Mouse (Mus musculus): Measurements from ENCODE around the gene Ndufa4. TPM values are rescaled to one million over a fixed set of nuclear protein-coding genes. Genes with fewer than 3 reads are reported as not detected.
A peak's percentile ranks its signal among the peaks of the same experiment; 100 is the strongest.
"Not testable (repeated sequence)": the region's sequence is repeated elsewhere in the genome, so short reads cannot be mapped to it uniquely, and the experiment has no call there.

Gene Ndufa4
- polyA plus RNA-seq, 1 experiment from 2014 or later, result 778 TPM

GRCm38 (mm10) chr6:11926082-11926595 is 18.8 kb upstream of the Ndufa4 start:
- WGBS, result under 1% methylated on average over 38 of the region's 40 CpGs
- DNase-seq (ENCODE audit: low spot score) (peak; percentile 43), ATAC-seq (peak; percentile 66)
- Histone ChIP-seq H3K9ac (replicated peaks; ENCODE audit: low read depth) (peak overlapping the region; percentile 91), H3K4me2 (replicated peaks; ENCODE audit: low read depth, low read length) (peak overlapping the region; percentile 69), H3K27me3 (replicated peaks; ENCODE audit: insufficient read depth, low read length) (no peaks in the 10 kb centered on the region), H3K9me3 (ENCODE audit: low read length) (no peaks in the 10 kb centered on the region), H3K4me1 (ENCODE audit: insufficient read depth, low read depth, low read length) (peaks cover 9% of the 10 kb centered on the region), H3K27ac (ENCODE audit: low read length) (peak overlapping the region; percentile 95), H3K4me3 (ENCODE audit: low read depth, low read length) (peak overlapping the region; percentile 78), H3K36me3 (ENCODE audit: insufficient read depth, low read length) (no peaks in the 10 kb centered on the region)
- TF ChIP-seq EP300 (IDR thresholded peaks at IDR 0.05) (no peak), CTCF (IDR thresholded peaks at IDR 0.05) (no peak)

GRCm38 (mm10) chr6:11925496-11926041 is 18.3 kb upstream of the Ndufa4 start:
- ATAC-seq (peak; percentile 96), DNase-seq (ENCODE audit: low spot score) (peak; percentile 96)
- H3K9ac ChIP-seq (replicated peaks; ENCODE audit: low read depth), result peak overlapping the region; percentile 91
- peaks cover 9% of the 10 kb centered on the region for H3K4me1 ChIP-seq (ENCODE audit: insufficient read depth, low read depth, low read length)
- TF ChIP-seq EP300 (IDR thresholded peaks at IDR 0.05) (peak; percentile 62; the same call in 1 of the 2 replicates), CTCF (IDR thresholded peaks at IDR 0.05) (no peak)
- H3K27me3 ChIP-seq (replicated peaks; ENCODE audit: insufficient read depth, low read length), result no peaks in the 10 kb centered on the region
- H3K4me2 ChIP-seq (replicated peaks; ENCODE audit: low read depth, low read length), result peak overlapping the region; percentile 69
- H3K36me3 ChIP-seq (ENCODE audit: insufficient read depth, low read length), result no peaks in the 10 kb centered on the region
- H3K9me3 ChIP-seq (ENCODE audit: low read length), result no peaks in the 10 kb centered on the region
- WGBS, result under 1% methylated on average over 20 of the region's 20 CpGs
- peak overlapping the region; percentile 78 for H3K4me3 ChIP-seq (ENCODE audit: low read depth, low read length)
- H3K27ac ChIP-seq (ENCODE audit: low read length), result peak overlapping the region; percentile 95

DNA sequence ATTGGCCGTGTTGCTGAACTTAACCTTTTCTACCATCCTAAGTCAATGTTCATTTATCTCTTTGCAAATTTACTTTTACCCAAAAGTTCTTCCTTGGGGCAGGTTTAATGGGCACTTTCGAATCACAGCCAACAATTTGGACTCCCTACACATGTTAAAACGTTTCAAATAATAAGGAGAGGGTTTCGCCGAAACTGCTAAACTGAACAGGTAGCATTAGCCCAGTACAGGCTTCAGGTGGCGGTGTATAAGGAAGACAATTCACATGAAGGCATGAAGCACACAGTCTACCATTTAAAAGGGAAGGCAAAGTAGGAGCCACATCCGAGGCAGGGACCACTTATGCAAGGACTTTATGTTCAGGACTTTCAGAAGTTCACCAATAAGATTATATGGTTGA is 873 bp upstream of the Ndufa4 start:
- Histone ChIP-seq H3K4me1 (ENCODE audit: insufficient read depth, low read depth, low read length) (peaks cover 7% of the 10 kb centered on the region), H3K27me3 (replicated peaks; ENCODE audit: insufficient read depth, low read length) (no peaks in the 10 kb centered on the region), H3K27ac (ENCODE audit: low read length) (peak overlapping the region; percentile 92), H3K4me3 (ENCODE audit: low read depth, low read length) (peak overlapping the region; percentile 66), H3K9me3 (ENCODE audit: low read length) (no peaks in the 10 kb centered on the region), H3K9ac (replicated peaks; ENCODE audit: low read depth) (peak overlapping the region; percentile 32; the same call in 1 of the 2 replicates), H3K36me3 (ENCODE audit: insufficient read depth, low read length) (no peaks in the 10 kb centered on the region), H3K4me2 (replicated peaks; ENCODE audit: low read depth, low read length) (peak overlapping the region; percentile 58)
- WGBS, result 23% methylated on average over 7 of the region's 7 CpGs
- DNase-seq (ENCODE audit: low spot score) (peak; percentile 9), ATAC-seq (no peak)
- TF ChIP-seq CTCF (IDR thresholded peaks at IDR 0.05) (no peak), EP300 (IDR thresholded peaks at IDR 0.05) (no peak)

DNA sequence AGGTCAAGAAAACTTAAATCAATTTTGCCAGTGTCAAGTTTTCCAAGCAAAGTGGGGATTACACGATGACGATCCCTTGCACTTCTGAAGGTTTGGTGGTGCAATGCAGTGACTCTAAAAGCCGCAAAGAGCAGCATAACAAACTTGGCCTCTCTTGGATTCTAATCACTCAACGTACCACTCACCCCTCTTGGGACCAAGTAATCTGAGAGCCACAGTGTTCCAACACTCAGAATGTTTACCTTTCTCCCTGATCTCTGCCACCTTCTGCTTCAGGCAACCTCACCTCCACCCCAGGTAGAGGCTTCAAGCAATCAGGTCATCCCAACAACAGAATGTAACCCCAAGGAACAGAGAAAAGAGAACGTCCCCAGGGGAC is 418 bp downstream of the Ndufa4 start:
- peak overlapping the region; percentile 58 for H3K4me2 ChIP-seq (replicated peaks; ENCODE audit: low read depth, low read length)
- WGBS, result 1% methylated on average over 5 of the region's 5 CpGs
- H3K9me3 ChIP-seq (ENCODE audit: low read length), result no peaks in the 10 kb centered on the region
- no peaks in the 10 kb centered on the region for H3K36me3 ChIP-seq (ENCODE audit: insufficient read depth, low read length)
- peak overlapping the region; percentile 92 for H3K27ac ChIP-seq (ENCODE audit: low read length)
- H3K4me3 ChIP-seq (ENCODE audit: low read depth, low read length), result peak overlapping the region; percentile 66
- H3K9ac ChIP-seq (replicated peaks; ENCODE audit: low read depth), result peak overlapping the region; percentile 85
- no peaks in the 10 kb centered on the region for H3K27me3 ChIP-seq (replicated peaks; ENCODE audit: insufficient read depth, low read length)
- TF ChIP-seq EP300 (IDR thresholded peaks at IDR 0.05) (no peak), CTCF (IDR thresholded peaks at IDR 0.05) (no peak; the same call in none of the 2 replicates)
- ATAC-seq, result peak; percentile 41
- peaks cover 7% of the 10 kb centered on the region for H3K4me1 ChIP-seq (ENCODE audit: insufficient read depth, low read depth, low read length)
- peak; percentile 79 for DNase-seq (ENCODE audit: low spot score)

GRCm38 (mm10) chr6:11900809-11901310 is 6.4 kb downstream of the Ndufa4 start:
- DNase-seq (ENCODE audit: low spot score), result no peak
- 87% methylated on average over 4 of the region's 4 CpGs for WGBS
- peaks cover 15% of the 10 kb centered on the region for H3K36me3 ChIP-seq (ENCODE audit: insufficient read depth, low read length)

GRCm38 (mm10) chr6:11875364-11875763 is 31.9 kb downstream of the Ndufa4 start:
- H3K27me3 ChIP-seq (replicated peaks; ENCODE audit: insufficient read depth, low read length); H3K27ac ChIP-seq (ENCODE audit: low read length); ATAC-seq; H3K4me3 ChIP-seq (ENCODE audit: low read depth, low read length); H3K9me3 ChIP-seq (ENCODE audit: low read length); H3K9ac ChIP-seq (replicated peaks; ENCODE audit: low read depth); H3K4me2 ChIP-seq (replicated peaks; ENCODE audit: low read depth, low read length); H3K36me3 ChIP-seq (ENCODE audit: insufficient read depth, low read length); H3K4me1 ChIP-seq (ENCODE audit: insufficient read depth, low read depth, low read length); DNase-seq (ENCODE audit: low spot score): not testable (repeated sequence)
- no CpG with 5 or more reads among the region's 2 CpGs for WGBS

More at GRCm38 (mm10) chr6:11900809-11901310, 6.4 kb downstream of the Ndufa4 start:
- H3K4me3 ChIP-seq (ENCODE audit: low read depth, low read length), result no peak overlapping the region
- no peak for TF ChIP-seq CTCF (IDR thresholded peaks at IDR 0.05)
- no peak for TF ChIP-seq EP300 (IDR thresholded peaks at IDR 0.05)
- H3K9me3 ChIP-seq (ENCODE audit: low read length), result no peaks in the 10 kb centered on the region
- no peak overlapping the region for H3K9ac ChIP-seq (replicated peaks; ENCODE audit: low read depth)
- H3K4me1 ChIP-seq (ENCODE audit: insufficient read depth, low read depth, low read length), result peaks cover 1% of the 10 kb centered on the region; the same call in 1 of the 2 replicates
- H3K4me2 ChIP-seq (replicated peaks; ENCODE audit: low read depth, low read length), result no peak overlapping the region
- ATAC-seq, result no peak
- no peaks in the 10 kb centered on the region for H3K27me3 ChIP-seq (replicated peaks; ENCODE audit: insufficient read depth, low read length)
- H3K27ac ChIP-seq (ENCODE audit: low read length), result no peak overlapping the region

Other genes starting within 250 kb of the Ndufa4 start
- gene Phf14, start 312 bp upstream of the Ndufa4 start, polyA plus RNA-seq (2015; fragmentation: Nextera tagmentation; extraction: Ambion mirVana), result 50.0 and 54.2 TPM in 2 replicates